Mouse (Mus musculus) liver, embryonic 16.5 days (tissue): ENCODE results near the gene Sel1l3. TPM values are rescaled to one million over a fixed set of nuclear protein-coding genes. Genes with fewer than 3 reads are reported as not detected.

ENCODE experiments used
- ATAC-seq: fragments of 200-750 bp; cut with Nextera tagmentation; 2 replicates; pipeline ENCODE4 v1.8.0; 2017; ENCODE audit warnings: low read depth, mild to moderate bottlenecking, moderate number of reproducible peaks, moderate library complexity
- H3K27ac ChIP-seq: fragments of 300-500 bp; sonication (generic); 2 replicates; pipeline ENCODE4 v1.5.1; 2014; ENCODE audit warnings: mild to moderate bottlenecking, low read length
- H3K27me3 ChIP-seq: fragments of 300-500 bp; sonication (generic); 2 replicates; pipeline ENCODE4 v1.6.1; 2014; ENCODE audit warnings: low read depth, low read length, mixed read lengths; ENCODE audit not compliant: control insufficient read depth, insufficient read depth
- H3K36me3 ChIP-seq: fragments of 300-500 bp; sonication (generic); 2 replicates; pipeline ENCODE4 v1.6.1; 2014; ENCODE audit warnings: mild to moderate bottlenecking; ENCODE audit not compliant: control insufficient read depth, insufficient read depth
- H3K4me1 ChIP-seq: fragments of 300-500 bp; sonication (generic); 2 replicates; pipeline ENCODE4 v1.6.1; 2014; ENCODE audit warnings: low read depth, low read length, mixed read lengths; ENCODE audit not compliant: control insufficient read depth
- H3K4me2 ChIP-seq: fragments of 300-500 bp; sonication (generic); 2 replicates; pipeline ENCODE4 v1.6.1; 2014; ENCODE audit warnings: low read depth, low read length, mixed read lengths
- H3K4me3 ChIP-seq: fragments of 300-500 bp; sonication (generic); 2 replicates; pipeline ENCODE4 v1.5.1; 2014; ENCODE audit warnings: low read depth, mild to moderate bottlenecking, low read length
- H3K9ac ChIP-seq: fragments of 300-500 bp; sonication (generic); 2 replicates; pipeline ENCODE4 v1.6.1; 2014; ENCODE audit warnings: low read depth, low read length
- H3K9me3 ChIP-seq: fragments of 300-500 bp; sonication (generic); replicated peaks from 2 replicates; pipeline ENCODE4 v1.6.1; 2016; ENCODE audit warnings: low read length; ENCODE audit not compliant: control insufficient read depth
- WGBS: fragments of 180-500 bp; shearing (Covaris S2); extraction: QIAGEN DNeasy Blood & Tissue Kit; methylation state at CpG from one replicate; pipeline ENCODE4 v1.1.7; 2014; ENCODE audit not compliant: insufficient replicate concordance; 5-methylcytosine and 5-hydroxymethylcytosine counted together
- polyA plus RNA-seq: library from polyadenylated mRNA; unstranded; fragments of >200 nt; fragmentation: Nextera tagmentation; extraction: Ambion mirVana; gene quantifications from 2 replicates; pipeline ENCODE4 v1.2.1, GENCODE M21; 2015

Gene Sel1l3
- polyA plus RNA-seq, 1 experiment from 2014 or later: 0.21 TPM

DNA sequence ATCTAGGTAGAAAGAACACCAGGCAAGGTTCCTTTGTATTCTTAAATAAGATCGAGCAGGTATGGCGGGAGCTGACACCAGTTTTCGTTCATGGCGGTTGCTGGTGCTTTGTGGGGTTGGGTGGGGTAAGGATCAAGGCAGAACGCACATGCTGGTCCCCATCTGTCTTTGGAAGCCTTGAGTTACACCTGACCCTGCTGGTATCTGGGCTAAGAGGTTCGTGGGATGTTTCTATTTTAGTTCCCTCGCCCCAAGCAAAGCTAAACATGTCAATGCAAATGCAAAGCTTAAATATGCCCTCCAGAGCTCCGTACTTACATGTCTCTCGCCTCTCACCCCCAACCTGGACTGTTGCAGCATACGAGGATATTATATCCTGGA, 41.5 kb downstream of the Sel1l3 start:
- H3K9me3 ChIP-seq: no peaks in the 10 kb centered on the region
- H3K36me3 ChIP-seq: no peaks in the 10 kb centered on the region
- ATAC-seq: no peak
- H3K4me3 ChIP-seq: no peak overlapping the region
- no peaks in the 10 kb centered on the region for H3K4me1 ChIP-seq
- no peak overlapping the region for H3K27ac ChIP-seq
- WGBS: 58% methylated on average over 10 of the region's 10 CpGs
- no peak overlapping the region for H3K4me2 ChIP-seq
- no peaks in the 10 kb centered on the region for H3K27me3 ChIP-seq
- no peak overlapping the region for H3K9ac ChIP-seq

GRCm38 (mm10) chr5:53171611-53172255, 42.0 kb downstream of the Sel1l3 start:
- Histone ChIP-seq H3K27ac (no peak overlapping the region), H3K4me2 (no peak overlapping the region), H3K4me1 (no peaks in the 10 kb centered on the region), H3K9me3 (no peaks in the 10 kb centered on the region), H3K27me3 (no peaks in the 10 kb centered on the region), H3K36me3 (no peaks in the 10 kb centered on the region), H3K4me3 (no peak overlapping the region), H3K9ac (no peak overlapping the region)
- no peak for ATAC-seq
- WGBS: 69% methylated on average over 6 of the region's 6 CpGs

DNA sequence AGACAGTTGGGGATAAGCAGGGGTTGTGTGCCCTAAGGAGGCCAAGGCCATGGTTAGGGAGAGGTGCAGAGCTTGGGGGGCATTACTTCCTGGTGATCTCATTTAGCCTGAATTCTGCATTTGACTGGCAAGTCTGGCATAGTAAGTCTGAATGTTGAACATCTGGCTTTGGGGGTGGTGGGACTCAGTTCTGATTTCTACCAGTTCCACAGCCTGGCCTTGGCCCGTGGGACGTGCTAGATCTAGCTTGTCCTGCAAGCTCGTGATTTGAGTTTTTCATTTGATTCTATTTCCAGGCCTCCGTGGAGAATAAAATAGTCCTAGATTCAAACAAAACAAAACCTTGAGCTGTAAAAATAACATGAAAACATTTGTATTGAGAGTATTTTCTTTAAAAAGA, 46.2 kb downstream of the Sel1l3 start:
- no peak overlapping the region for H3K9ac ChIP-seq
- no peak overlapping the region for H3K27ac ChIP-seq
- no peaks in the 10 kb centered on the region for H3K4me1 ChIP-seq
- no peaks in the 10 kb centered on the region for H3K27me3 ChIP-seq
- H3K36me3 ChIP-seq: no peaks in the 10 kb centered on the region
- 56% methylated on average over 4 of the region's 4 CpGs for WGBS
- no peak for ATAC-seq
- no peak overlapping the region for H3K4me2 ChIP-seq
- no peaks in the 10 kb centered on the region for H3K9me3 ChIP-seq
- H3K4me3 ChIP-seq: no peak overlapping the region

DNA sequence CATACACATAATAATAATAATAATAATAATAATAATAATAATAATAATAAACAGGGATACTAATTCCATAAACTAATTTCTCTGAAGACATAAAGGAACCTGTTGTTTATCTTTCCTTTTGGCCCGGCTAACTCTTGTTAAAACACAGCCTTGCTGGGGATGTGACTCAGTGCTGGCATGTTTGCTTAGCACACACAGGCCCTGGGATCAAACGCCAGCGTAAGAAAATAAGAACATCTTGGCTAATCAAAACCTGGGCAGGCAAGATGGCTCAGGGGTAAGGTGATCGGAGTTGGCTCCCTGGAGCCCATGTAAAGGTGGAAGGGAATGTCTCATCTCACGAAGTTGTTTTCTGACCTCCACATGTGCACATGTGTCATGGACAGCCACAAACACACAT, 48.1 kb downstream of the Sel1l3 start:
- Histone ChIP-seq H3K27ac (no peak overlapping the region), H3K36me3 (no peaks in the 10 kb centered on the region), H3K27me3 (no peaks in the 10 kb centered on the region), H3K9ac (no peak overlapping the region), H3K9me3 (no peaks in the 10 kb centered on the region), H3K4me1 (no peaks in the 10 kb centered on the region), H3K4me2 (no peak overlapping the region), H3K4me3 (no peak overlapping the region)
- 57% methylated on average over 5 of the region's 5 CpGs for WGBS
- ATAC-seq: no peak

DNA sequence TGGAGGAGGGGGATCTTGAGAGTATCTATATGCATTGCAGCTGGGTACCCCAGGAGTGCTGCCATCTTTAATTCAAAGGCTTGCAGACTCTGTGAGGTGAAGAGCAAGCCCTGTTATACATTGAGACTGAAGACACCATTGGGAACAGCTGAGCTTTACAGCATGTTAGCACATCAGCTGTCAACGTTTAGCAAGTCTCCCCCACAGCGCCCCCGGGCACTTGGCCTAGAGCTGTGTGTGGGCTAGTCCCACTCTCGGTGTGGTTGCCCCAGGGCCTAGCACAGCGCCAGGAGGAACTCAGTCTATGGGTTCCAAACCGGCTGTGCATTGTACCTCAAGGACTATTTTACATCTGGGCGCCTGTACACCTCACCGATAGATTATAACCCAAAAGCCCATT, 51.3 kb downstream of the Sel1l3 start:
- H3K4me2 ChIP-seq: no peak overlapping the region
- no peak for ATAC-seq

DNA sequence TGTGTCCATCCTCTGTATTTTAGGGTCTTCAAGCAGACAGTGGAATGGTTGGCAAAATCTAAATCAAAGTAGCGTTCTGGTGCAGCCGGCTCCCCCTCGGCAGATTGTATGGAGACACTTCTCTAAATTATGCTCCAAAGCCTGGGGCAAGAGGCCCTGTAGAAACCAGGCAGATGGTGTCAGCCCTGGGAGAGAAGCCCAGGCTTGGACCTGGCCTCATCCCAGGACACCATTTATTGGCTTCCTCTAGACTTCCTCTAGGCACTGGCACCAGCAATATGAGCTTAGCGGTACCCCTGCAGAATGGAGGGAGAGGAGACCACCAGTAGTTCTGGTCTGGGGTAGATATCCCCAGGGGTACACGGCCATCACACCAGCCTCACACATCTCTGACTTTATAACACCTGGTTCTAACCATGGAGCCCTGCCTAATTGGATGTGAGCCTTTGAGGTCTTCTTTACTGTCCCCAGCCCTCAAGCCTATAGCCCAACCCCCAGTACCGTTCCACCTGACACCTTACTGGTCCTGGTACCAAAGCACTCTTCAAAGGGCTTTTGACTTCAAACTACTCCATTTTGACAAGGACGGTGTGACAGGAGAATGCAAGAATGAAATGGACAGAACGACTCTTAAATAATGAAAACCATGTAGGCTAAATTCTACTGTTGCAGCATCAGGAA, 52.1 kb downstream of the Sel1l3 start:
- Histone ChIP-seq H3K4me1 (no peaks in the 10 kb centered on the region), H3K9ac (no peak overlapping the region), H3K36me3 (no peaks in the 10 kb centered on the region), H3K9me3 (no peaks in the 10 kb centered on the region), H3K27ac (no peak overlapping the region), H3K27me3 (no peaks in the 10 kb centered on the region), H3K4me2 (no peak overlapping the region), H3K4me3 (no peak overlapping the region)
- WGBS: 70% methylated on average over 8 of the region's 8 CpGs
- ATAC-seq: no peak

More for the DNA sequence above, 51.3 kb downstream of the Sel1l3 start:
- 69% methylated on average over 8 of the region's 8 CpGs for WGBS
- no peaks in the 10 kb centered on the region for H3K4me1 ChIP-seq
- no peaks in the 10 kb centered on the region for H3K9me3 ChIP-seq
- no peaks in the 10 kb centered on the region for H3K36me3 ChIP-seq
- no peak overlapping the region for H3K4me3 ChIP-seq
- H3K9ac ChIP-seq: no peak overlapping the region
- no peak overlapping the region for H3K27ac ChIP-seq
- no peaks in the 10 kb centered on the region for H3K27me3 ChIP-seq

GRCm38 (mm10) chr5:53160207-53160606, 53.5 kb downstream of the Sel1l3 start:
- Histone ChIP-seq H3K27ac (no peak overlapping the region), H3K27me3 (no peaks in the 10 kb centered on the region), H3K4me3 (no peak overlapping the region), H3K4me1 (no peaks in the 10 kb centered on the region), H3K9me3 (no peaks in the 10 kb centered on the region), H3K9ac (no peak overlapping the region), H3K36me3 (no peaks in the 10 kb centered on the region), H3K4me2 (no peak overlapping the region)
- ATAC-seq: no peak
- 66% methylated on average over 6 of the region's 6 CpGs for WGBS

GRCm38 (mm10) chr5:53159631-53160030, 54.1 kb downstream of the Sel1l3 start:
- no peaks in the 10 kb centered on the region for H3K9me3 ChIP-seq
- H3K4me3 ChIP-seq: no peak overlapping the region
- no peak overlapping the region for H3K27ac ChIP-seq
- no peak overlapping the region for H3K9ac ChIP-seq
- H3K4me2 ChIP-seq: no peak overlapping the region
- no peaks in the 10 kb centered on the region for H3K4me1 ChIP-seq
- H3K27me3 ChIP-seq: no peaks in the 10 kb centered on the region
- ATAC-seq: no peak
- 54% methylated on average over 4 of the region's 4 CpGs for WGBS
- no peaks in the 10 kb centered on the region for H3K36me3 ChIP-seq

DNA sequence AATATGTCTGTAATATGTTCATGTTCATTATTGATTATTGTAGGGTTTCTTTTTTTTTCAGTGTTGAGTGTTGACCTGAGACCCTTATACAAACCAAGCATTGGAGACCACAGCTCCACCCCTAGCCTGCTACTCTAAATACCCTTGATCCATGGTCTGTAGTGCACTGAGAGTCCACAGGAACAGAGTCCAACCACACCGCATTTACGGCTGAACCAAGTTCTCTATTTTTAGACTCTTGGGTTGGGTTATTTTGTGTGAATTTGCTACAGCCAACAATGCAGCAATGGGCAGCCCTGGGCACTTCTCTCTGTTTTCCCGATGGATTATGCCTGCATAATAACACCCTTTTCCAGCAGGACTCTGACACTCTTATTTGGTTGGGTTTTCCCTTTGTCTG, 54.6 kb downstream of the Sel1l3 start:
- WGBS: 29% methylated on average over 3 of the region's 3 CpGs
- ATAC-seq: no peak
- no peak overlapping the region for H3K9ac ChIP-seq
- H3K9me3 ChIP-seq: no peaks in the 10 kb centered on the region
- no peak overlapping the region for H3K27ac ChIP-seq
- no peaks in the 10 kb centered on the region for H3K36me3 ChIP-seq
- no peak overlapping the region for H3K4me3 ChIP-seq
- no peaks in the 10 kb centered on the region for H3K27me3 ChIP-seq
- H3K4me2 ChIP-seq: no peak overlapping the region
- no peaks in the 10 kb centered on the region for H3K4me1 ChIP-seq
